8 mouse cellular contexts compared by ENCODE assay signal in the genomic region with DNA sequence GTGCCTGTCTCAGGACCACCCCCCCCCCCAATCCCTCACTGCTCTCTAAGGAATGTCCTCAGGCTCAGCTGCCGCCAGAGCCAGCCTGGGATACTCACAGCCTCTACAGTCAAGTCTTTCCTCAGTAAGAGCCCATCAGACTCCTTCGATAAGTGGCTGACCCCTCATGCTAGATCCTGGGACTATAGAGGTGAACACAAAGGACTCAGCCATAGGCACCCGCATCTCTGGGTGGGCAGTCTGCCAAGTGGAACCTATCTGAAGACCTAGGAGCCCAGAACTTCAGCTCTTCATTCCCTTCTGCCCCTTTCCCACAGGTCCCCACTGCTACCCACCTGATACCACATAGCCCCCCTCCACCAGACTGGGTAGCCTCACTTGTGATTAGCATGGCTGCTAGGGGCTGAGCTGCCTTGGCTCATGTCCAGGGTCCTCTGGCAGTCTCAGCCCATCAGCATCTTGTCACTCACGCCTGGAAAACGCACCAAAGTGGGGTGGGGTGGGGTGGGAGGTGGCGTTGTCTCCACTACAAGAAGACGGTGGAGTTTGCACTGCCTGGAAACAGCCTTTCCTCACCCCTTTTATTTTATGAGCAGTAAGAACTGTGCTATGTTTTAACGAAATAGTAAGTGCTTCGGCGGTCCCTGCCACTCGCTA. TPM values are rescaled to one million over a fixed set of nuclear protein-coding genes. Genes with fewer than 3 reads are reported as not detected.
DNase-seq lines count a peak whose midpoint lies in the region; ATAC-seq and TF ChIP-seq lines count a peak whose summit lies in the region.

No protein-coding gene starts in this region.

- H3K9me3 ChIP-seq in heart, embryonic 13.5 days, result no peaks in the 10 kb centered on the region
- H3K9me3 ChIP-seq in forebrain, postnatal 0 days (ENCODE audit: low read length), result no peaks in the 10 kb centered on the region
- H3K9me3 ChIP-seq in midbrain, embryonic 12.5 days, result no peaks in the 10 kb centered on the region

- peak overlapping the region; percentile 44 for H3K4me3 ChIP-seq in heart, embryonic 13.5 days
- peak overlapping the region; percentile 34 for H3K4me3 ChIP-seq in forebrain, postnatal 0 days (ENCODE audit: low read depth, low read length)
- H3K4me3 ChIP-seq in midbrain, embryonic 12.5 days, result peak overlapping the region; percentile 39

- WGBS in heart, embryonic 13.5 days, result 17% methylated on average over 11 of the region's 11 CpGs
- WGBS in forebrain, postnatal 0 days, result 4% methylated on average over 11 of the region's 11 CpGs
- 8% methylated on average over 11 of the region's 11 CpGs for WGBS in midbrain, embryonic 12.5 days

- H3K36me3 ChIP-seq in heart, embryonic 13.5 days, result no peaks in the 10 kb centered on the region
- H3K36me3 ChIP-seq in forebrain, postnatal 0 days (ENCODE audit: insufficient read depth), result no peaks in the 10 kb centered on the region
- no peaks in the 10 kb centered on the region for H3K36me3 ChIP-seq in midbrain, embryonic 12.5 days

- no peak for TF ChIP-seq CTCF in forebrain, postnatal 0 days (IDR thresholded peaks at IDR 0.05; ENCODE audit: low read depth)

- intact Hi-C loops in left cerebral cortex, postnatal 14 days (cut with DNase I), result loop anchor here (10.0 kb wide), 1 partner anchor 1229 kb away; no protein-coding TSS in a partner anchor

- peak overlapping the region; percentile 70 for H3K4me2 ChIP-seq in heart, embryonic 13.5 days
- H3K4me2 ChIP-seq in forebrain, postnatal 0 days (ENCODE audit: low read depth), result peak overlapping the region; percentile 69
- peak overlapping the region; percentile 68 for H3K4me2 ChIP-seq in midbrain, embryonic 12.5 days (replicated peaks)

- no peak for ATAC-seq in heart, embryonic 13.5 days (ENCODE audit: extremely low read depth, insufficient number of reproducible peaks, low FRiP score, low TSS enrichment)
- ATAC-seq in forebrain, postnatal 0 days, result peak; percentile 58
- ATAC-seq in midbrain, embryonic 12.5 days (ENCODE audit: low FRiP score, low read depth), result peak; percentile 84
- ATAC-seq in megakaryocyte-erythroid progenitor cell, adult 5-6 weeks (replicated peaks; ENCODE audit: low FRiP score, low TSS enrichment, poor library complexity, severe bottlenecking), result no peak

- H3K4me1 ChIP-seq in heart, embryonic 13.5 days, result peaks cover 19% of the 10 kb centered on the region
- peaks cover 33% of the 10 kb centered on the region for H3K4me1 ChIP-seq in forebrain, postnatal 0 days (ENCODE audit: insufficient read depth)
- H3K4me1 ChIP-seq in midbrain, embryonic 12.5 days, result peaks cover 39% of the 10 kb centered on the region

- H3K9ac ChIP-seq in heart, embryonic 13.5 days, result peak overlapping the region; percentile 56; the same call in 1 of the 2 replicates
- peak overlapping the region; percentile 72 for H3K9ac ChIP-seq in forebrain, postnatal 0 days
- peak overlapping the region; percentile 57 for H3K9ac ChIP-seq in midbrain, embryonic 12.5 days (replicated peaks)

- no peak overlapping the region for H3K27ac ChIP-seq in heart, embryonic 13.5 days (replicated peaks)
- H3K27ac ChIP-seq in forebrain, postnatal 0 days (ENCODE audit: low read depth, low read length), result peak overlapping the region; percentile 94
- H3K27ac ChIP-seq in midbrain, embryonic 12.5 days (replicated peaks), result peak overlapping the region; percentile 88

- H3K27me3 ChIP-seq in heart, embryonic 13.5 days (replicated peaks), result peaks cover 84% of the 10 kb centered on the region
- no peaks in the 10 kb centered on the region for H3K27me3 ChIP-seq in forebrain, postnatal 0 days (ENCODE audit: insufficient read depth, low read length)
- peaks cover 63% of the 10 kb centered on the region for H3K27me3 ChIP-seq in midbrain, embryonic 12.5 days

- DNase-seq in heart, adult 8-10 months (ENCODE audit: low spot score), result no peak
- peak; percentile 15 for DNase-seq in cerebellum, adult 9-11 months
- peak; percentile 77 for DNase-seq in forebrain, postnatal 0 days
- no peak for DNase-seq in thymus, postnatal 0 days (ENCODE audit: low spot score)
- no peak for DNase-seq in left cerebral cortex, postnatal 14 days (ENCODE audit: low spot score in 2 of 2)

RNA-seq across cellular contexts. Expression of gene Ky, which starts 38.7 kb away (rescaled TPM):
- 0.75 and 2.0 TPM in 2 replicates for polyA plus RNA-seq in heart, embryonic 13.5 days (2015; fragmentation: Nextera tagmentation; extraction: Ambion mirVana)
- 10 to 100 TPM; 12.0 to 21.0 (median 17.8) TPM for total RNA-seq in heart, adult 8-10 months (2022)
- 1.9 and 2.0 TPM in 2 replicates for total RNA-seq in forebrain, postnatal 0 days (2014; rRNA removed)
- 0.30 and 0.59 TPM in 2 replicates for polyA plus RNA-seq in forebrain, postnatal 0 days (2015; fragmentation: Nextera tagmentation; extraction: Ambion mirVana)
- polyA plus RNA-seq in midbrain, embryonic 12.5 days (2016; fragmentation: Nextera tagmentation; extraction: Ambion mirVana), result 0.17 and 0.61 TPM in 2 replicates
- 0.10 and 0.12 TPM in 2 replicates for polyA plus RNA-seq in thymus, postnatal 0 days (2015; fragmentation: Nextera tagmentation; extraction: Ambion mirVana)
- total RNA-seq in megakaryocyte-erythroid progenitor cell, adult 5-6 weeks (2014; fragmentation: Nextera tagmentation), result not detected in 2 replicates
- total RNA-seq in megakaryocyte-erythroid progenitor cell, adult 5-6 weeks (2017), result not detected in 2 replicates
- total RNA-seq in left cerebral cortex, postnatal 14 days (2021), result 1 to 10 TPM; 3.1 to 3.9 TPM

Comparison
In these comparisons a context has a peak if more than half of its experiments do, and no peak if none do; other contexts are left out.
1. ATAC-seq: peak in forebrain, postnatal 0 days (single experiment) and midbrain, embryonic 12.5 days (single experiment); none in heart, embryonic 13.5 days (single experiment) and megakaryocyte-erythroid progenitor cell, adult 5-6 weeks (single experiment).
2. DNase-seq: peak in cerebellum, adult 9-11 months (single experiment) and forebrain, postnatal 0 days (single experiment); none in heart, adult 8-10 months (single experiment), thymus, postnatal 0 days (single experiment) and left cerebral cortex, postnatal 14 days (0 of 2).
3. Peak in every context shown above with its lines, with median percentiles within 50 percentile points of each other: H3K4me2 ChIP-seq, H3K4me3 ChIP-seq and H3K9ac ChIP-seq.